Mouse (Mus musculus): Measurements from ENCODE around the gene Mtor. TPM values are rescaled to one million over a fixed set of nuclear protein-coding genes. Genes with fewer than 3 reads are reported as not detected.

The Mtor gene
- polyA plus RNA-seq, 1 experiment, result 3.8 TPM

DNA sequence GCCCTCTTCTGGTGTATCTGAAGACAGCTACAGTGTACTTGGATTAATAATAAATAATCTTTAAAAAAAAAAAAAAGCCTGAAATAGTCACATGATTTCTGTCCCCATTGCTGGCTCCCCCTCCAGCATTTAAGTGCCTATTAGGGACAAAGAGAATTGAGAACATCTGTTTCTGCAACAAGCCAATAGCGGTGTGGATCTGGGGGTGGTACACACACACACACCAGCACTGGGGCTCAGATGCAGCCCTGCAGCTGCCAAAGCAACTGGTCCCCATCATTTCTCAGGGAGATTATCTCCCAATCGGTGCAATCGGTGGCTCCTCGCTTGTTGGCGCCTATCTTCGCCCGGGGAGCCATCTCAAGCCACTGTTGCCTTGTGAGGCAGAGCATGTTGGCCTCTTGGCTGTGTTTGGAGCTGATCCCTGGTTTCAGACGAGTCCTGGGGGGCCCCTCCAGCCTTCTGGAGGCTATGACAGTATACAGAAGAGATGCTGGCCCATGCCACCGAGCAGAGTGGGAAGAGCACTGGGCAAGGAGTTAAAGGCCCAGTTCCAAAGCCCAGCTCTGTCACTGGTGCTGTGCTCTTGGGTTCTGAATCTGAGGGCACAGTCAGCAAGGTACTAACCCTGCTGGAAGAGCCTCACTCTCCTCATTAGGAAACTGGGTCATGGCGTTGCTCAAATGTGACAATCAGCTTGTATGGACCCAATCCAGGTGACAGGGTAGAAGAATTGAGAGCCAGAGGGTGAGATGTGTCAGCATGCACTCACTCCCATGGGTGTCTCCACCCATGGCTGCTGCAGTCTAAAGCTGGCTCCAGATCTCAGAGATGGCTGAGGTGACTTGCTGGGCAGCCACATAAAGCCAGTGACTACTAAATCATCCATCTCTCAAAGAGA, 21.2 kb upstream of the Mtor start:
- Histone ChIP-seq H3K4me1 (peaks cover 26% of the 10 kb centered on the region), H3K27me3 (replicated peaks) (peaks cover 35% of the 10 kb centered on the region), H3K9me3 (no peaks in the 10 kb centered on the region), H3K4me3 (replicated peaks) (no peak overlapping the region), H3K36me3 (replicated peaks; ENCODE audit: low read length) (peaks cover 13% of the 10 kb centered on the region)
- TF ChIP-seq FLI1 (IDR thresholded peaks at IDR 0.05; ENCODE audit: low read length) (no peak), GATA1 (IDR thresholded peaks at IDR 0.05; ENCODE audit: borderline replicate concordance, low read length) (no peak)

DNA sequence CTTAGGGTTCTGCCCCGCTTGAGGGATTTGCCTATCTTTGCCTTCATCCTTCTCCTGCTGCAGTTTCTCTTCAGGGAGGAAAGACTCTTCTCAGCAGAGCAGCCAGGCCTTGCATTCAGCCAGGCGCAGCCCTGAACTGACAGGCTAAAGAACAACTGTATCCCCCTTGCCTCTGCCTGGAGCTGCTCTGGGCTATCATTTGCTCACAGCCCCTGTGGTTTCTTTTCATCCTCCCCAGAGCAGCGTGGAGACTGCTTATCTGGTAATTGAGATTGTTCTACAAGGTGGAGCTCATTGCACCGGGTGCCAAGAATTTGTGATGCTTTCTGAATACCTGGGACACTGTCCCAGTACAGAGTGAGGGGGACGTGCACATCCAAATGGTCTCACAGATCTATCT, 19.9 kb upstream of the Mtor start:
- Histone ChIP-seq H3K4me1 (peaks cover 37% of the 10 kb centered on the region), H3K36me3 (replicated peaks; ENCODE audit: low read length) (peaks cover 26% of the 10 kb centered on the region), H3K9me3 (no peaks in the 10 kb centered on the region), H3K27me3 (replicated peaks) (peaks cover 30% of the 10 kb centered on the region), H3K4me3 (replicated peaks) (no peak overlapping the region)
- no peak for TF ChIP-seq FLI1 (IDR thresholded peaks at IDR 0.05; ENCODE audit: low read length)
- no peak for TF ChIP-seq GATA1 (IDR thresholded peaks at IDR 0.05; ENCODE audit: borderline replicate concordance, low read length)

DNA sequence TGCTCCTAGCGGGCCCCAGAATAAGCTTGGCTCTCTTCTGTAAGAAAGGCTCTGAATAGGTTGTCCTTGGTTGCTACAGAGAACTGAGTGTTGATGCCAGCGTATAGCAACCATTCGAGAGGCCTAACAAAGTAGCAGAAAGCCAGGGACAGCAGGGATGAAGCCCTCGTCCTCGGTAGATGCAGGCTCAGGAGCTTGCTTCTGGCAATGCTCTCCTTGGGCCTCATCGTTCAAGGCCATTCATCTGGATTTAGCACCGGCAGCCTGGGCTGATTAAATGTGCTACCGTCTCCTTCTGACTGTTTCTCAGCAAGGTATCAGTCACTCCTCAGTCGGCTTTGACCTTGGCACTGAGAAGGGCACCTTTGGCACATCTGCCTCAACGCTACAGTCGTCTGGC, 19.3 kb upstream of the Mtor start:
- H3K9me3 ChIP-seq, result no peaks in the 10 kb centered on the region
- peaks cover 29% of the 10 kb centered on the region for H3K27me3 ChIP-seq (replicated peaks)
- no peak for TF ChIP-seq GATA1 (IDR thresholded peaks at IDR 0.05; ENCODE audit: borderline replicate concordance, low read length)
- no peak for TF ChIP-seq FLI1 (IDR thresholded peaks at IDR 0.05; ENCODE audit: low read length)
- H3K4me3 ChIP-seq (replicated peaks), result no peak overlapping the region
- H3K36me3 ChIP-seq (replicated peaks; ENCODE audit: low read length), result peaks cover 32% of the 10 kb centered on the region
- peaks cover 43% of the 10 kb centered on the region for H3K4me1 ChIP-seq

DNA sequence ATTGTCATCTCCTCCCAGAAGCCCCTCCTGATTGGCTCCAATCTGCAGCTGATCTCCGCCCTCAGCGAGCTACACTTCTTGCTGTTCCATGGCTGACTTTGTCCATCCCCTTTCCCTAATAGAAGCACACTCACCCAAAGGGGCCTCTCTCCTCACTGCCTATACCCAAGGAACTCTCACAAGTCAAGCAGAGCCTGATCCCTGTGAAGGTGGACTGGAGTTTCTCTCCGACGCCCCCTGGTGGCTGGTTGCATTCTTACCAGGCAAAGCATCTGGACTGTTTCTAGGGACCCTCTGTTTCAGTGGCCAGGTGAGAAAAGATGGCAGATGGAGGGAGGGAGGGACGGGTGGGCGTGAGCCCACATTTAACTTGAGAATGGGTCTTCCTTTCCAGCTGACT, 18.7 kb upstream of the Mtor start:
- Histone ChIP-seq H3K9me3 (no peaks in the 10 kb centered on the region), H3K27me3 (replicated peaks) (peaks cover 28% of the 10 kb centered on the region), H3K36me3 (replicated peaks; ENCODE audit: low read length) (peaks cover 38% of the 10 kb centered on the region), H3K4me1 (peaks cover 48% of the 10 kb centered on the region), H3K4me3 (replicated peaks) (no peak overlapping the region)
- TF ChIP-seq GATA1 (IDR thresholded peaks at IDR 0.05; ENCODE audit: borderline replicate concordance, low read length) (no peak), FLI1 (IDR thresholded peaks at IDR 0.05; ENCODE audit: low read length) (no peak)

DNA sequence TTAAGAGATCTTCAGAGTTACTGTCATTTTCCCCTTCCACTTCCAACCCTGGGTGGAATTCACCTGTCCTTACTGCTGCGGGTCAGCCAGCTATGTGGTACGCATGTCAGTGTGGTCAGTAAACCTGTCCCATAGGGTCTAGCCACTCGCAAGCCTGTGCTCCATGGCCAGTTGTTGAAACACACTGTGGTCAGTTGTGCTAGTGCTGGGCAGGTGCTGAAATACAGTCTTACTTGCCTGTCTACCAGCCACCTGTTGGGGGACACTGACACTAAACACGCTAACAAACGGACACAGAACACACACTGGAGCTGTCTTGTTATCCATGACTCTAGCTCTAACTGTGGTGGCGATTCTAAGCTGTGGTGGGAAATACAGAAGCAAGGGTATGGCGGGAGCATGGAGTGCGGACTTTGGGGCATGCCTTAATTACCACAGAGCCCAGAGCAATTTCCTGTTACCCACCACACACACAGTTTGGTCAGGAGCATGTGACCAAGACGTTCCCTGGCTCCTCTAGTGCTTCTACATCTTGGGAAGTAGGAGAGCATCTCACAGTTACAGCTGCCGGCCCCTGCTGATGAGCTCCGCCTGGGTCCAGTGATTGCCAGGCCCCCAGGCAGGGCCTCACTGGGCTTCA, 17.4 kb upstream of the Mtor start:
- Histone ChIP-seq H3K4me3 (replicated peaks) (no peak overlapping the region), H3K36me3 (replicated peaks; ENCODE audit: low read length) (peaks cover 51% of the 10 kb centered on the region), H3K4me1 (peaks cover 56% of the 10 kb centered on the region), H3K9me3 (no peaks in the 10 kb centered on the region), H3K27me3 (replicated peaks) (peaks cover 25% of the 10 kb centered on the region)
- no peak for TF ChIP-seq GATA1 (IDR thresholded peaks at IDR 0.05; ENCODE audit: borderline replicate concordance, low read length)
- TF ChIP-seq FLI1 (IDR thresholded peaks at IDR 0.05; ENCODE audit: low read length), result no peak

DNA sequence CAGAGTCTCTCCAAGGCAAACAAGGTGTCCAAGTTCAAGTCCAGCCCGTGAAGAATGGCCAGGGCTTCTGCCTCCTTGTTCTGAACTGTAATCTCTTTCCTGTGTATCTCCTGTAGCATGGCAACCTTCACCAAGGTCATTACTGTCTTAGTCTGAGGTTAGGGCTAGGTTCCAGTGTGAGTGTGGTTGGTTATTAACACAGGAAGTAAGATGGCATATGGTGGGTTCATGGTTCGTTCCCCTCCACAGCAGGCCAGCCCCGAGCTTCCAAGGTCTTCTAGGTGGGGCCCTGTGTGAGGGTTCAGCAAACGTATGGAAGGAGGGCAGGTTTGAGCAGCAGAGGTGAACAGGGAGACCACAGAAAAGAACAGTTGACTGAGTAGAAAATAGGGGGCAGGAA, 15.9 kb upstream of the Mtor start:
- Histone ChIP-seq H3K36me3 (replicated peaks; ENCODE audit: low read length) (peaks cover 65% of the 10 kb centered on the region), H3K27me3 (replicated peaks) (peaks cover 14% of the 10 kb centered on the region), H3K4me1 (peaks cover 60% of the 10 kb centered on the region), H3K9me3 (no peaks in the 10 kb centered on the region), H3K4me3 (replicated peaks) (no peak overlapping the region)
- TF ChIP-seq GATA1 (IDR thresholded peaks at IDR 0.05; ENCODE audit: borderline replicate concordance, low read length) (no peak), FLI1 (IDR thresholded peaks at IDR 0.05; ENCODE audit: low read length) (no peak)

DNA sequence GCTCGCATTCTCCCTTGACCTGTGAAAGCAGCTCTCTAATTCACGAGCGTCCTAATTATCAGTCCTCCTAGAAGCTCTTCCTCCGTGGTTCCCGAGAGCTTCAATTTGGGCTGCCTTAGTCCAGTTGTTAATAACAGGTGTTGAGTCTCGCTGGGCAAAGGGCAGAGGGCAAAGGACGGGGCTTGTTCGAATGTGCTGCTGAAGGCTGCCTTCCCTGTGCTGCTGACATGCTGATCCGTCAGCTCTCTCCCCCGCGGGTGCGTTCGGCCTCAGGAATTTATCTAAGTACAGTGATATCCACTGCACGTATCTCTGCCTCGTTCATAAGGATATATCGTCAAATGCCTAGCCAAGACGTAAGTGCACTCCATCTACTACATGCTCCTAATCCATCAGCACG, 15.1 kb upstream of the Mtor start:
- no peaks in the 10 kb centered on the region for H3K9me3 ChIP-seq
- H3K4me3 ChIP-seq (replicated peaks), result no peak overlapping the region
- H3K36me3 ChIP-seq (replicated peaks; ENCODE audit: low read length), result peaks cover 73% of the 10 kb centered on the region
- peaks cover 10% of the 10 kb centered on the region for H3K27me3 ChIP-seq (replicated peaks)
- TF ChIP-seq FLI1 (IDR thresholded peaks at IDR 0.05; ENCODE audit: low read length) (no peak), GATA1 (IDR thresholded peaks at IDR 0.05; ENCODE audit: borderline replicate concordance, low read length) (no peak)
- peaks cover 66% of the 10 kb centered on the region for H3K4me1 ChIP-seq

DNA sequence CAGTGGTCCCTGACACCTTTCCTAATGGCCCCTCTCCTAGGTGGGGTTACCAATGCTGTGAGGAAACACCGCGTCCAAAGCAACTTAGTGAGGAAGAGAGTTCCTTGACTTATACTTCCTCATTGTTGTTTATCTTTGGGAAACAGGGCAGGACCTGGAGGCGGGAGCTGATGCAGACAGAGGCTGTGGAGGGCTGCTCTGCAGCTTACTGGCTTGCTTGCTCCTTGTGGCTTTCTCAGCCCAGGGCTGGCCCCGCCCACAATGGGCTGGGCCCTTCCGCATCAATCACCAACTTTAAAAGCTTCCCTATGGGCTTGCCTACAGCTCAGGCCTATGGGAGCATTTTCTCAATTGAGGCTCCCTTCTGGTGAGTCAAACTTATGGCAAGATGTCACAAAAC, 14.6 kb upstream of the Mtor start:
- H3K4me1 ChIP-seq, result peaks cover 66% of the 10 kb centered on the region
- H3K27me3 ChIP-seq (replicated peaks), result peaks cover 6% of the 10 kb centered on the region
- peaks cover 78% of the 10 kb centered on the region for H3K36me3 ChIP-seq (replicated peaks; ENCODE audit: low read length)
- H3K9me3 ChIP-seq, result no peaks in the 10 kb centered on the region
- H3K4me3 ChIP-seq (replicated peaks), result no peak overlapping the region
- TF ChIP-seq FLI1 (IDR thresholded peaks at IDR 0.05; ENCODE audit: low read length) (no peak), GATA1 (IDR thresholded peaks at IDR 0.05; ENCODE audit: borderline replicate concordance, low read length) (no peak)

DNA sequence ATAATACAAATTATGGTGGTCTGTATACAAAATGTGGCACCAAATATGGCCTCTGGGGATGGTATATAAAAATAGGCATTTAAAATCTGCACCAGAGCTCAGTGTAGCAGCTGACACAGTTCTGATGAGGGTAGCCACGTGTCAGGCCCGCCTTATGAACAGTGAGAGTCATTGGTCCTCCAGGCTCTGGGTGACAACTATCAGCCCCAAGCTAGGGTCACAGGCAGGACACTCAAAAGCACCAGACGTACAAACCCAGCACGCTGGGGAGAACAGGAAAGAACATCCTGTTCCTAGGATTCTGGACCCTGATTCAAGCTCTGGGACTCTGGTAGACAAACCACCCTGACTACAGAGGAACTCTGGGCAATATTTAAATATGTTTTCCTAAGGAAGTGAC, 13.9 kb upstream of the Mtor start:
- TF ChIP-seq GATA1 (IDR thresholded peaks at IDR 0.05; ENCODE audit: borderline replicate concordance, low read length) (no peak), FLI1 (IDR thresholded peaks at IDR 0.05; ENCODE audit: low read length) (no peak)
- peaks cover 63% of the 10 kb centered on the region for H3K4me1 ChIP-seq
- peaks cover 85% of the 10 kb centered on the region for H3K36me3 ChIP-seq (replicated peaks; ENCODE audit: low read length)
- no peak overlapping the region for H3K4me3 ChIP-seq (replicated peaks)
- H3K27me3 ChIP-seq (replicated peaks), result no peaks in the 10 kb centered on the region
- H3K9me3 ChIP-seq, result no peaks in the 10 kb centered on the region

DNA sequence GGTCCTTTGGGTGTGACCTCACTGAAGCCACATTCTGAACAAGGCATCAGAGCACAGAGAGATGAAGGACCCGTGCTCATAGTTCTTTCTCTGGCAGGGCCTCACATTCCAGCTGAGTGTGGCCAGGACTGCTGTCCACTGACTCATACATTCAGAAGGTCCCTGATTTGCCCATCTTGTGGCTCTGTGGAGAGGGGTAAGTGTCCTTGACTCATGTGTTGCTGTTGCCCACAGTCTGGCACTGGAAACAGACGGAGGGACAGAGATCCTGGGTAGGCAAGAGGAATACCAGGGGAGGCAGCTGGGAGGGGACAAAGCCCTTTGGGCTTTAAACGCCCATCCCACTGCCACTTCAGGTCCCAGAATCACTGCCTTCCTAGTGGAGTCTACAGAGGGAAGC, 13.3 kb upstream of the Mtor start:
- no peaks in the 10 kb centered on the region for H3K9me3 ChIP-seq
- TF ChIP-seq FLI1 (IDR thresholded peaks at IDR 0.05; ENCODE audit: low read length) (no peak), GATA1 (IDR thresholded peaks at IDR 0.05; ENCODE audit: borderline replicate concordance, low read length) (no peak)
- peaks cover 63% of the 10 kb centered on the region for H3K4me1 ChIP-seq
- H3K4me3 ChIP-seq (replicated peaks), result no peak overlapping the region
- no peaks in the 10 kb centered on the region for H3K27me3 ChIP-seq (replicated peaks)
- peaks cover 90% of the 10 kb centered on the region for H3K36me3 ChIP-seq (replicated peaks; ENCODE audit: low read length)

Measured in megakaryocyte, embryonic 14.5 days (primary cell).